Mouse (Mus musculus) bone marrow macrophage, adult 2 months (primary cell): Measurements from ENCODE around the gene Dph5.

ENCODE experiments used
- CTCF ChIP-seq: IDR thresholded peaks from 2 replicates; pipeline ENCODE4 v1.5.1; 2012; ENCODE audit warnings: low read depth, mild to moderate bottlenecking, low read length, moderate library complexity
- POLR2A ChIP-seq: IDR thresholded peaks from 2 replicates; pipeline ENCODE4 v1.6.1; 2012; ENCODE audit warnings: mild to moderate bottlenecking, low read depth, low read length, borderline replicate concordance

- TF ChIP-seq CTCF (no peak), POLR2A (no peak)
These were observed 69.6 kb downstream of the Dph5 start for GRCm38 (mm10) chr3:115957223-115957622.
